Mouse (Mus musculus): ENCODE measurements around the gene Jhy.

Jhy gene

GRCm38 (mm10) chr9:40963586-40964417, at the start of gene Jhy:
Gene Jhy (minus strand): TSS chr9:40964118.
- DNase-seq (ENCODE audit: low read depth): no peak

- DNase-seq (ENCODE audit: low read depth): no peak
Observed at GRCm38 (mm10) chr9:41012456-41012855, 48.5 kb upstream of the Jhy start.

GRCm38 (mm10) chr9:41011512-41012436, 47.9 kb upstream of the Jhy start:
- no peak for DNase-seq (ENCODE audit: low read depth)

- DNase-seq (ENCODE audit: low read depth): no peak
Observed at GRCm38 (mm10) chr9:41007785-41008184, 43.9 kb upstream of the Jhy start.

- DNase-seq (ENCODE audit: low read depth): no peak
Observed at GRCm38 (mm10) chr9:41004415-41004814, 40.5 kb upstream of the Jhy start, which contains the start of gene Crtam. Gene Crtam (minus strand): TSS chr9:41004628.

- no peak for DNase-seq (ENCODE audit: low read depth)
Observed at GRCm38 (mm10) chr9:40997116-40997779, 33.3 kb upstream of the Jhy start.

- DNase-seq (ENCODE audit: low read depth): no peak
Observed at GRCm38 (mm10) chr9:40994075-40994474, 30.2 kb upstream of the Jhy start.

GRCm38 (mm10) chr9:40991511-40991910, 27.6 kb upstream of the Jhy start:
- DNase-seq (ENCODE audit: low read depth): no peak

- DNase-seq (ENCODE audit: low read depth): peak; percentile 59
Observed at GRCm38 (mm10) chr9:40989940-40990588, 26.1 kb upstream of the Jhy start.

GRCm38 (mm10) chr9:40984313-40984712, 20.4 kb upstream of the Jhy start:
- no peak for DNase-seq (ENCODE audit: low read depth)

- no peak for DNase-seq (ENCODE audit: low read depth)
Observed at GRCm38 (mm10) chr9:40983758-40984157, 19.8 kb upstream of the Jhy start.

GRCm38 (mm10) chr9:40982480-40982879, 18.6 kb upstream of the Jhy start:
- DNase-seq (ENCODE audit: low read depth): no peak

- no peak for DNase-seq (ENCODE audit: low read depth)
Observed at GRCm38 (mm10) chr9:40974042-40974801, 10.3 kb upstream of the Jhy start.

- DNase-seq (ENCODE audit: low read depth): no peak
Observed at GRCm38 (mm10) chr9:40964418-40964714, 448 bp upstream of the Jhy start.

- DNase-seq (ENCODE audit: low read depth): no peak
Observed at GRCm38 (mm10) chr9:40961401-40961800, 2.5 kb downstream of the Jhy start.

GRCm38 (mm10) chr9:40949039-40949615, 14.8 kb downstream of the Jhy start:
- DNase-seq (ENCODE audit: low read depth): no peak

- DNase-seq (ENCODE audit: low read depth): no peak
Observed at GRCm38 (mm10) chr9:40948473-40948872, 15.4 kb downstream of the Jhy start.

- no peak for DNase-seq (ENCODE audit: low read depth)
Observed at GRCm38 (mm10) chr9:40947131-40947530, 16.8 kb downstream of the Jhy start.

- no peak for DNase-seq (ENCODE audit: low read depth)
Observed at GRCm38 (mm10) chr9:40937425-40937824, 26.5 kb downstream of the Jhy start.

- no peak for DNase-seq (ENCODE audit: low read depth)
Observed at GRCm38 (mm10) chr9:40933323-40933722, 30.6 kb downstream of the Jhy start.
